Mouse (Mus musculus): Measurements from ENCODE around the gene Sptb.

Sptb gene

GRCm38 (mm10) chr12:76576061-76576460 is 134.3 kb downstream of the Sptb start:
- DNase-seq (ENCODE audit: low read depth), result no peak

DNA sequence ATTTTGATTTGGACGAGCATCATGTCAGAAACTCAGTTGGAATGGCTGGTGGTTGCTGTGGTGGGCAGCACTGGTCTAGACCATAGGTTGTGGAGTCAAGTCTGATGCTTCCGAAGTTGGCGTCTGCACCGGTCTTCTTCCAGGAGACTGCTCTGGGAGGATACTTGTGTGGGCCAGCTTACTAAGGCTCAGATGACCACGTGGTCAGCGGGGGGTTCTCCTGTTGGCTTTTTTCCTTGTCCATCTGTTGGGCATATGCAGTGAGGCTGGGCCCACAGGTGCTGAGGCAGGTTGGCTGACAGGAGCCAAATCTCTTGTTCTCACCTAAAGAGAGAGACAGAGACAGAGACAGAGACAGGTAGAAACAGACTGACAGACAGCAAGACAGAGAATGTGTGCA is 135.5 kb downstream of the Sptb start:
- DNase-seq (ENCODE audit: low read depth), result no peak

GRCm38 (mm10) chr12:76573381-76573780 is 137.0 kb downstream of the Sptb start:
- DNase-seq (ENCODE audit: low read depth), result no peak

GRCm38 (mm10) chr12:76572261-76573251 is 137.8 kb downstream of the Sptb start:
- DNase-seq (ENCODE audit: low read depth), result no peak

GRCm38 (mm10) chr12:76571266-76571665 is 139.1 kb downstream of the Sptb start:
- no peak for DNase-seq (ENCODE audit: low read depth)

- no peak for DNase-seq (ENCODE audit: low read depth)
Measured at GRCm38 (mm10) chr12:76570221-76570940, 140.0 kb downstream of the Sptb start.

GRCm38 (mm10) chr12:76566284-76566683 is 144.1 kb downstream of the Sptb start:
- DNase-seq (ENCODE audit: low read depth), result no peak

GRCm38 (mm10) chr12:76562196-76562595 is 148.2 kb downstream of the Sptb start:
- no peak for DNase-seq (ENCODE audit: low read depth)

- no peak for DNase-seq (ENCODE audit: low read depth)
Measured at GRCm38 (mm10) chr12:76558206-76558605, 152.1 kb downstream of the Sptb start.

- no peak for DNase-seq (ENCODE audit: low read depth)
Measured at GRCm38 (mm10) chr12:76556745-76557389, 153.5 kb downstream of the Sptb start.

DNA sequence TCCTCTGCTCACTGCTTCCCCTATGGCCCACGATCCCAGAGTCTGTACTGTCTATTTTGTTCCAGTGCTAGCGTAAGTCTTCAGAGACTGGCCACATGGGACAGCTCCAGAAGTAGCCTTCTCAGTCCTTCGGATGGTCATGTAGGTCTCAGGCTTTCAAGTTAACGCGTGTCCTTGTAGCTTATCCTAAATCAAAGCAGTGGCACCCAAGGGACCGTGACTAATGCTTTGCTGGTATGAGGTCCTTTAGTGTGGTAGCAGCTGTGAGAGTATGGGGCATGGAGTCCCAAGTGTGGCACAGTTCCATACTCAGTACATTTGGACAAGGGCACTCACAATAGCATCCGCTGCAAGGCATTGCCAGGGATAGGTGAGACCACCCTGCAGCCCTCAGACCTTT is 154.2 kb downstream of the Sptb start:
- DNase-seq (ENCODE audit: low read depth), result no peak

DNA sequence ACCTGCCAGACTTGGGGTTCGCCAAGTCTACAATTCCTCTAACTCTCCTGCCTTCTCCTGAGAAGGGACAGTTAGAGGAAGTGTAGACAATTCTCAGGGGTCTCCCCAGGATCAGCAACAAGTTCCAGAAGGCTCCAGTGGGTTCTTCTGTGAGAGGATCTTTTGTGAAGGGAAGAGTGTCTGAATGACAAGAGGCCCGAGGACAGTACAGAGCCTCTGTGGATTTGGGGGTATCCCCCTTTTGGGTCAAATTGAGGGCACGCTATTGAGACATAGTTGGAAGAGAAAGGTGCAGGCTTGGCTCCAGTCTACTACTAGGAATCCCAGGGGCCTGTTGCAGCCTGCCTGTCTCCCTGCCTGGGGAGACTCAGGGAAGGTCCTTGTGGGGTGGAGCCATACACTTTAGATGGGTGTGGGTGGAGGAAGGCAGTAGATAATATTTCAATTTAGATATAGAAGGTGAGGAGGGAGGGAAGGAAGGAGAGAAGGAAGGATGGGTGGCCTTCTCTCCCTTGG is 155.4 kb downstream of the Sptb start:
- no peak for DNase-seq (ENCODE audit: low read depth)

DNA sequence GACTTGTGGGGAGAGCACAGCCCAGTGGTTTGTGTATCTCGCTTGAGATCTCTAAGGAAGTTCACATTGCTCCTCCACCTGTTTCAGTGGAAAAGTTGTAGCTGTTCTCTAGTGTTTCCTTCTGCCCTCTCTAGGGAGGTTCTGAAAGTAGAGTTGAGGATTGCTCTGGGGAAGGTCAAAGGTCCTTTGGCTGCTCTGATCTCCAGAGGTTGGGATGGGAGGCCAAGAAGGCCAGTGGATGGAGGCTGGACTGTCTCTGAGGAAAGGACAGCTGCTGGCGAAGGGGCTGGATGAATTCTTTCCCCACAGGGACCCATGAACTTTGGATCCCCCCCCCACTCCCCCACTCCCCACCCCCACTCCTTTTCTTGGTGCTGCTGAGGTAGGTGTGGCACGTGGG is 156.0 kb downstream of the Sptb start:
- no peak for DNase-seq (ENCODE audit: low read depth)

- no peak for DNase-seq (ENCODE audit: low read depth)
Measured at GRCm38 (mm10) chr12:76553917-76554316, 156.4 kb downstream of the Sptb start.

- DNase-seq (ENCODE audit: low read depth), result peak; percentile 36
Measured at GRCm38 (mm10) chr12:76552958-76553357, 157.4 kb downstream of the Sptb start.

DNA sequence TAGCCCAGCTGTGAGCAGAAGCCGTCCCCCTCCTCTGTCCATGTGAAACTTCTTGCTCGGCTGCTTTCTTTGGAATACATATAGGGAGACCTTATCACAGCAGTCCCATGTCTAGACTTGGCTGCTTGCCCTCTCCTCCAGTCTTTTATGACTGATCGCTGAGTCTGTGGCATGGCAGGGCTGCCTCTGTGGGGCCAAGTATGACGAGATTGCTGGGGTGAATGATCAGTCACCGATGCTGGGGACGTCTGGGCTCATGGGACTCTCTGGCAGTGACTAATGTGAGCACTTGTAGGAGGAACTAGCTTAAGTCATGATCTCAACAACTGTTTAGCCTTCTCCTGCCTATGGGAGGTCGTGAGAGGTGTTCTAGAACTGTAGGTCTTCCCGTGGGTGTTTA is 158.0 kb downstream of the Sptb start:
- DNase-seq (ENCODE audit: low read depth), result peak; percentile 42

- no peak for DNase-seq (ENCODE audit: low read depth)
Measured at GRCm38 (mm10) chr12:76549203-76549602, 161.1 kb downstream of the Sptb start.

- no peak for DNase-seq (ENCODE audit: low read depth)
Measured at GRCm38 (mm10) chr12:76548082-76548423, 162.3 kb downstream of the Sptb start.

DNA sequence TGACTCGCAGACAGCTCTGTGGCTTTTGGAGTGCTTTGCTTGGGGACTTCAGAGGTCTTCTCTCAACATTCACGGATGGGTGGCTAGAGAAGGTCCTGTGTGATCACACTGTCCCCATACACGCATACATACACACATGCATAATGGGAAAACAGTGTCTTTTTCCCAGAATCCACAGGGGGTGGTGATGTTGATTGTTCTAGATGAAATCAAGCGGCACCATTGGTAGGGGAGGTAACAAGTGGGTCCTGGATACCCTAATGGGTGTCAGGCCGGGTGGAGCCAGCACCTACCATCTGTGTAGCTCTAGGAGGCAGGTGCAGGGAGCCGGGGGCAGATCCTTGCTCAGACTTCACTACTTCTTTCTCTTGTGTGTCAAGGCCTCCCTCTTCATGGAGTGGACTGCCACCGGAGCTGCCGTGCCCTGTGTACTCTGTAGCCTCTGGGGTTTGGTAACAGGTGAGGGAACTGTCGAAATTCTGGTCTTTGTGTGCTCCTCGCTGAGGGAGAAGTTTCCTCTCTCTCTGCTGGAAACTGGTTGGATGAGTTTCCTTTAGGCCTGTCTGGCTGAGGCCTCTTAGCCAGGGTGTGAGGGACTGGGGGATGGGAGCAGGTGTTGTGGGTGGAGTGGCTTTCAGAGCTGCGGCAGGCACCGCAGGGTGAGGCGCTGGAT is 162.8 kb downstream of the Sptb start:
- no peak for DNase-seq (ENCODE audit: low read depth)

- no peak for DNase-seq (ENCODE audit: low read depth)
Measured at GRCm38 (mm10) chr12:76546383-76547276, 163.7 kb downstream of the Sptb start.
